Mouse (Mus musculus) layer of hippocampus, postnatal 10 days (tissue): ENCODE data around the gene H60c. TPM values are rescaled to one million over a fixed set of nuclear protein-coding genes. Genes with fewer than 3 reads are reported as not detected.
"Not testable (repeated sequence)": the region's sequence is repeated elsewhere in the genome, so short reads cannot be mapped to it uniquely, and the experiment has no call there.

Experiments used
- DNase-seq, 2 experiments: peaks; one replicate each; pipeline ENCODE4 v3.0.0; 2021; ENCODE audit warnings: low spot score in 2 of 2
- long read RNA-seq: library from polyadenylated mRNA; stranded (forward); transcript quantifications from one replicate; pipeline ENCODE4 v2.0.0, GENCODE M21; 2023
- total RNA-seq, 2 experiments: library from RNA; stranded (reverse); gene quantifications; 2 replicates each; pipeline ENCODE4 v1.2.3; 2021

The H60c gene
- not detected for total RNA-seq
- long read RNA-seq: 0 reads

DNA sequence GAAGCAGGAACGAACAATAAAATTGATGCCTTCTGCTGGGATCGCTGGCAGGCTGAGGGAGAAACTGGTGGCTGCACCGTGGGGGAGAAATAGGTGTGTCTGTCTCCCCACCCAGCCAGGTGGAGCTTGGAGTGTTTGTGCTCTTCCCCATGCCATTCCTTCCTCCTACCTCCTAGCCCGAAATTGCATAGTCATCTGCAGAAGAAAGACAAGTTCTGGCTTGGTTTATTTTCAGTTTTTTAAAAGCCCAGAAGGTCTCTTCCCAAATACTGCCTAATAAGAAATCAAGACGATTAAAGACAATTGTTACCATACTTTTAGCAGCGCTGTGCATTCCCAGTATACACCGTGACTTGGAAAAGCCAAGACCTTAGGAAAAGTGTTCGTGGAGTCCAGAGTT is at the start of gene H60c:
Gene H60c, minus strand, starts transcription at position 101 of the 400 bp plus-strand sequence.
- DNase-seq: no peak

DNA sequence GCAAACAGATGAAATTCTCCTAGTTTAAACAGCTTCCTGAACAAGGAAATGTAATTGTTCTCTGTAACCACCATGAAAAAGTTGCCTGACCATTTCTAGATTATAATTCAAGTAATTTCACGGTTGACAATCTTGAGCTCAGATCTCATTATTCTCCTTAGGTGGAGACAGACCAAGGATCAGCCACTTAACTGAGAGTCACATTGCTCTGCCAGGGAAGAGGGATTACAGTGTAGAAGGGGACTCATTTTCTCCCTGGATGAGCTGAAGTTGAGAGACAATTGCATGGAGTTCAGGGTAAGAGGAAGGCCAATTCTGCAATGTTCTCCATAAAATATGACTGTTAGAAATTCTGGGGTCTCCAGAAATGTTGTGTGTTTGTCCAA is 41.2 kb upstream of the H60c start:
- DNase-seq: no peak

DNA sequence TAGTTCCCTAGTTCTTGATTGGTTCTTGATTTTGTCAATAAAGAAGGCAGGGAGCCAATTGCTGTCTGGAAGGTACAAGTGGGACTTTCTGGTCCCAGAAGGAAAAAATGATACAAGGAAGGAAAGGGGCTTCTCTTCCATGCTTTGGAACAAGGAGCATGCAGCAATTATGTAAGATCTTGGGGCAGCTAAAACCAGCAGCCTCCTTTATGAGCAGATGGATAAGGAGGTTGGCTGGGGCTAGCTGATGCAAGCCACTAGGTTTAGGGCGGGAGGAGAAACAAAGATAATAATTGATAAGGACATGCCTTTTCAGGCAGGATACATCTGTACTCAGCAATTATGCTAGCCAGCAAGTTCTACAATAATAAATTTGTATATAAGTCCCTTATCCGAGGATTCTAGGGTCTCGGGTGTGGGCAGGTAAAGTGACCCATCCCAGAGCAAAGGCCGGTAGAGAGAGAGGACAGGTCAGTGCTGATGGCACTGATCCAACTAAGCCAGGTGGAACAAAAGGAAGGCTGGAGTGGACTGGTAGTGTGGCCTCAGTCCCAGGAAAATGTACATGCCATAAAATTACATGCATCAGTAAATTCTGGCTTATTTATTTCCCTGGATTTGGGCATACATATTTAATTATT is 40.7 kb upstream of the H60c start:
- no peak for DNase-seq

DNA sequence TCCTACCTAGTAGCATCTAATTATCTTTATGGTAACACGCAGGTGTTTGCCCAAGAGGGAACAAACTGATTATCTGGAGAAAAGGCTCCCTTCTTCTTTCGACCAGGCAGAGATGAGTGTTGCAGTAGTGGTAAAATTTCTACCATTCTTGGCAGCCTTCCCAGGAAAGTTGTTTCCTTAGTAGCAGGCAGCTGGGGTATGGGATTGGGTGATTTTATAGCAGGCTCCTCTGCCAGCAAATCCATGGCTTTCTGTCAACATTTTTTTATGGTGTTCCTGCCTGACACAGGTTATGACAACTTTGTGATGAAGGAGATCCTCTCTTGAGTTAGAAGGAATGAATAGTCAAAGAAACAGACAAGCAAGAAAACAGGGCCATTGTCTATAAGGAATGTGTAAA is 40.2 kb upstream of the H60c start:
- DNase-seq: peak; percentile 12 to 24

DNA sequence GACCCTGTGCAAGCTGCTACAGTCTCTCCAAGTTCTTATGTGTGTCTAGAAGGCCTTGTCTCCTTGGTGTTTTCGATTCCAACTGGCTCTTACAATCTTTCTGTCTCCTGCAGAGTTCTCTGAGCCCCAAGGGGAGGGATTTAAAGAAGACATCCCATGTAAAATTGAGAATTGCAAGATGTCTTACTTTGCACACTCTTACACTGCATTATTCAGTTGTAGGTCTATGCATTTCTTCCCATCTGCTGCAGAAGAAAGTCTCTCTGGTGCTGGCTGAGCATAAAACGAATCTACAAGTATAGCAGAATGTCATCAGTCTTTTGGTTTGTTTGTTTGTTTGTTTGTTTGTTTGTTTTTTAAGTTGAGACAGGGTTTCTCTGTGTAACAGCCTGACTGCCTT is 26.4 kb upstream of the H60c start:
- DNase-seq: no peak

DNA sequence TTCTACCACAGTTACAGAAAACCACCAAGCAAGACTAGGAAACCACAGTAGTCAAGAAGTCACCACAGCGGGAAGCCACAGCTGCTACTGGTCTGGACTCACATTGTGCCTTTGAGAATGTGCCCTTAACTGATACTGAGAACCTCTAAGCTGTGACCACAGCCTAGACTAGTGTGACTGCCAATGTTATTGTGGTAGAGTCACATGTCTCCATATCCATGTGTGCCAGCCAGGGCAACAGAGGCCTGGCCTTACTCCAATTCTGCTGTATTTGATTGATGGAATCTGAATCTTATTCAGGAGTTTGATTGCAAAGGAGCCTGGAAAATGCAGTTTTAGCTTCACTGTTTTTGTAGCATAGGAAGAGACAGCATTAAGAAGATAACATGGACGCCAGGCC is 13.5 kb upstream of the H60c start:
- DNase-seq: no peak

DNA sequence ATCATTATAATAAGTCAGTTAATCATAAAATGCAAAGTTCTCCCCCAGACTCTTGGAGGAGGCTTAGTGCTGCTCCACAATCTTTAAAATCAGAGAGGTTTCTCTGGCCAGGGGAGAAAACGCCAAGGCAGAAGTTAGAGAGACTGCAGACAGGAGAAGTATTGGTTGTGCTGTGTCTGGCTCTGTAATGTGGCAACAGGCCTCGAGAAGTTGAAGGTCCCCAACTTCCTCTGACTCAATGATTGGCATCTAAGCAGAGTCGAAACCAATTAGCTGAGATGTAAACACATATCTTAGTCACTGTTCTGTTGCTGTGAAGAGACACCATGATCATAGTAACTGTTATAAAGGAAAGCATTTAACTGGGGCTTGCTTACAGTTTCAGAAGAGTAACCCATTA is 6.5 kb upstream of the H60c start:
- no peak for DNase-seq

DNA sequence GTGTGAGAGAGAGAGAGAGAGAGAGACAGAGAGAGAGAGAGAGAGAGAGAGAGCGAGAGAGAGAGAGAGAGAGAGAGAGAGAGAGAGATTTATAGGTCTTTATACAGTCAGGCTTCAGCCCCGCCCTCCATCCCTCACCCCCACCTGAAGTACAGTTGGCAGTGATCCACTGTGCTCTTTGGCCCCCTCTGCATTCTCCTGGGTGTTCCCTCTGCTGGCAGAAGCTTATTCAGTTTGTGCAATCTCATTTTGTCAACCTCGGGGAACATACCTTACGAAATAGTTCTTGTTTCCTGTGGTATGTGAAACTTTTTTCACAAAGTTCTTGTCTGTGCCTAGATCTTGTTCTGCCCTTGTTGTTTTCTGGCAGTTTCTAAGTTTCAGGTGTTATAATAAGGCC is 3.5 kb upstream of the H60c start:
- DNase-seq: no peak

DNA sequence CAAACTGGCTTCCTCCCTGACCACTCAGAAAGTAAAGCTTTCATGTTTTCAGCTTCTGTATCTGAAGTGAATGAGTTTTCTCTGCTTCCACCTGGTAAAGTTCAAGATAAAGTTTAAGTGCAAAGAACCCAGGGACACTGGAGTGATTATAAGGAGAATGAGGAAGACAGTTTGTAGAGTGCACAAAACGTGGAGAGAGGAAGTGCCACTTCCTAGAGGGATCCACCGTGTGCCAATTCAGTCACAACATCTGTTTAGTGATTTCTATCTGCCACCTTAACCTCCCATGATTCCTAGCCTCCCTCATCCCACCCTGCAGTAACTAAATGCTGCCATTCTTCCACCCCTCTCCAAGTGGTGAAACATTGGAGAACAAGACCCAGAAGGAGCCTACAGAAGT is 842 bp downstream of the H60c start:
- DNase-seq: no peak

DNA sequence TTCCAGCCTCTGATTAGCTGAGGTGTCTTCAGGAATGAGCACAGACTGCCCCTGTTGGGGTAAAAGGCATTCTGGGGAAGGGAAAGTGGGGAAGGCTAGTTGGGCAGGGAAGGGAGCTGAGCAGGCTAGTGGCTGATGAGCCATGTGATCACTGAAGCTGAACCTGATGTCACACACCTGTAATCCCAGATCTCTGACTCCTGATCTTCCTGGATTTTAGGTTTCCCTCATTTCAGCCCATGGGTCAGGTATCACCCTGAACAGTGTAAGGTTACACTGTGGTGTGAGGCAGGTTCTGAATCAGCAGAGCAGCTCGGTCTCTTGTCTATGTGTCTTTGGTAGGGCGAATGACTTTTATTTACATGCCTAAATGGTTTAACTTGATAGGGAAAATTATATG is 4.8 kb downstream of the H60c start:
- DNase-seq: no peak

DNA sequence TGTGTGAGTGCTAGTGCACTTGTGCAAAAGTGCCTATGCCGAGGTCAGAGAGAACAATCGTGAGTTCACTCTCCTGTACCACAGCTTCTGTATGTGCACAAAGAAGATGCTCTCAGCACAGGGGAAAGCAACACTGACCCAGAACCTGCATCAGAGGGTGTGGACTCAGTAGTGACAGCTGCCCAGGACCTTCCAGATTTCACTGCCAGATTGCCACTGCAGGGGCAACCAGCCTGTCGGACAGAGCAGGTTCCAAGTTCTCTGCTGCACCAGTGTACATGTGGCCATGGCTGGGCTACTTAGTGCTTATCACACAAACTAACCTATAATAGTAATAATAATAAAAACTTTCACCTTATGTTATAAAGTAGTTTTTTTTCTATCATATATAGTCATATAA is 10.2 kb downstream of the H60c start:
- peak in 1 of 2 experiments; percentile 7 for DNase-seq

DNA sequence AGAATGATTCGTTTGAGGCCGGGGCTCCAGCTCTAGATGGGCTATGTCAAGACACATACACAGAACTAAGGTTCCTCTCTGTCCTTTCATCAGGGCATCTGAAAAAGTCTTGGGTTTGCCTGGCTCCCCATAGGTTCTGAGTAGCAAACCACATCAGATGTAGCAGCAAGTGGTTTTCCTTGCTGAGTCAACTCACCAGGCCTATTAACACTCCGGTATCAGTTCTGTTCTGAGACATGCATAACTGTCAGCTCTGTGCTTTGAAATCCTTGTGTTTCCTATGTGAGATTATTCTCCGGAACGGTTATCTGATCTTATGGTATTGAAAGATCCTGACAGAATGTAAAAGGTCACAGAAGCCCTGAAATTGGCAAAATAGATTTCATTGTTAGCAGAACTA is 29.1 kb downstream of the H60c start:
- DNase-seq: not testable (repeated sequence)

DNA sequence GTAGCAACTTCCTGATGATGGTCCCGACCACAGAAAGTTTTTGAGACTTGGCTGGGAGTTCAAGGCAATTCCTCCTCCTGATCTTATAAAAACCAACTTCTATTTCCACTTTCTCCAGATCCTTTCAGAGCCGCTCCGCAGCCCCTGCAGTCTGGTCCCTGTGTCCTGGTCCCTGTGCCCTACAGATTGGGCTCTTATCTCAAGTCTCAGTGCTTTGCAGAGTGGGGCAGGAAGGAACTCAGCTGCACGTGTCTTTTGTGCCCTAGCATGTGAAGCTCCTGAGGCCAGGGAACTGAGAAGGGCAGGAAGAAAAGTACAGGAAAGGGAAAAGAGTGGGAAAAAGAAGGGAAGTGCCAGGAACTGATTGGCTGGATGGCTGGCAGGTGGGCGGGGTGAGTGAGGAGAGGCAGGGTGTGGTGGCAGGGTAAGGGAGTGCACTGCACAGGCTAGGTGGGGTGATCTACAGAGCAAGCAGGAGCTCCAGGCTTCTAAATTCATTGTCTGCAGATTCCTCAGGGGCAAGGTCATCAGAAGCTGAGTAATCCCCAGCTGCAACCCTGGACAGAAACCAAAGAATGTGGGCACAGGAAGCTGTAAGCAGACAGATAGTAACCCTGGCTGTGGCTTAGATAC is 30.8 kb downstream of the H60c start:
- no peak for DNase-seq

DNA sequence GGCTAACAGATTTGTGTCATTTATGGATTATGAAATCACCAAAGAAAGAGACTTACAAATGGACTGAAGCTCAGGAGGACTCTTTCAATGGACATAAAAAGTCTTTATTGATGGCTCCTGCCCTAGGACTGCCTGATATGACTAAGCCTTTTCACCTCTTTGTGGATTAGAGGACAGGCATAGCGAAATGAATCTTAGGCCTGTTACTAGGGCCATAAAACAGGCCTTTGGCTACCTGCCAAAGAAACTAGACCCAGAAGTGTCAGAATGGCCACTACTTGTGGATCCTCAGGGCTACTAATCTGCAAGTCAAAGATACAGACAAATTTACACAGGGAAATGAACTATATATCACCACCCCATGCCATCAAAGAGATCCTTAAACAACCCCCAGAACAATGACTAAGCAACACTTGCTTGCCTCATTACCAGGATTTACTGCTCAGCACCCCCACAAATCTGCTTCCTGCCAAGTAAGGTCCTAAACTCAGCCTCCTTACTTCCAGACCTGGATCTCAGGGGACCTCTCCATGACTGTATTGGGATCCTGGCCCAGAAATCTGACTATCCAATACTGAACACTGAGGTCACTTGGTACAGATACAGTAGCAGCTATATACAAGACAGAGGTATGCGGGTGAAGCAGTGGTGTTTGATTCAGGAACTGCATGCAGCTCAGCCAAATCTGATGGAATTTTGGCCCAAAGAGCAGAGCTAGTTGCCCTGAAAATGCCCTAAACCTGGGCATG is 39.0 kb downstream of the H60c start:
- no peak for DNase-seq

Other genes starting within 250 kb of the H60c start
- gene Ppp1r14c, start 98.3 kb upstream of the H60c start, total RNA-seq: 100 to 1,000 TPM in 1 of 2 experiments, 10 to 100 TPM in 1; 95.9 to 102 TPM